Mouse (Mus musculus) midbrain, embryonic 15.5 days (tissue): ENCODE measurements around the gene Cd99l2. TPM values are rescaled to one million over a fixed set of nuclear protein-coding genes. Genes with fewer than 3 reads are reported as not detected.

Experiments used
- ATAC-seq: fragments of 200-750 bp; cut with Nextera tagmentation; replicated peaks from 2 replicates; pipeline ENCODE4 v1.8.0; 2017; ENCODE audit warnings: moderate TSS enrichment
- H3K27ac ChIP-seq: fragments of 300-500 bp; sonication (generic); 2 replicates; pipeline ENCODE4 v1.5.1; 2015; ENCODE audit warnings: mild to moderate bottlenecking, inconsistent platforms
- H3K27me3 ChIP-seq: fragments of 300-500 bp; sonication (generic); replicated peaks from 2 replicates; pipeline ENCODE4 v1.6.1; 2015; ENCODE audit warnings: inconsistent platforms
- H3K36me3 ChIP-seq: fragments of 300-500 bp; sonication (generic); replicated peaks from 2 replicates; pipeline ENCODE4 v1.6.1; 2015; ENCODE audit warnings: inconsistent platforms
- H3K4me1 ChIP-seq: fragments of 300-500 bp; sonication (generic); 2 replicates; pipeline ENCODE4 v1.6.1; 2015; ENCODE audit warnings: inconsistent platforms
- H3K4me2 ChIP-seq: fragments of 300-500 bp; sonication (generic); 2 replicates; pipeline ENCODE4 v1.6.1; 2015; ENCODE audit warnings: inconsistent platforms, mild to moderate bottlenecking, moderate library complexity
- H3K4me3 ChIP-seq: fragments of 300-500 bp; sonication (generic); 2 replicates; pipeline ENCODE4 v1.5.1; 2015; ENCODE audit warnings: mild to moderate bottlenecking, inconsistent platforms
- H3K9ac ChIP-seq: fragments of 300-500 bp; sonication (generic); 2 replicates; pipeline ENCODE4 v1.6.1; 2015; ENCODE audit warnings: mild to moderate bottlenecking, inconsistent platforms
- H3K9me3 ChIP-seq: fragments of 300-500 bp; sonication (generic); 2 replicates; pipeline ENCODE4 v1.6.1; 2016; ENCODE audit warnings: inconsistent platforms
- WGBS: fragments of 180-500 bp; shearing (Covaris S2); methylation state at CpG from one replicate; pipeline ENCODE4 v1.1.7; 2015; ENCODE audit warnings: mixed read lengths; 5-methylcytosine and 5-hydroxymethylcytosine counted together
- polyA plus RNA-seq: library from polyadenylated mRNA; unstranded; fragments of >200 nt; fragmentation: Nextera tagmentation; extraction: Ambion mirVana; gene quantifications from 2 replicates; pipeline ENCODE4 v1.2.1, GENCODE M21; 2015

Cd99l2 gene
- 81.2 and 84.4 TPM in 2 replicates for polyA plus RNA-seq

- Histone ChIP-seq H3K27ac (peak within 1 kb of the TSS; percentile 91), H3K27me3 (no peaks in the 10 kb centered on the region), H3K9ac (peak within 1 kb of the TSS; percentile 58), H3K4me2 (peak within 1 kb of the TSS; percentile 66), H3K9me3 (no peaks in the 10 kb centered on the region), H3K36me3 (no peaks in the 10 kb centered on the region), H3K4me1 (peaks cover 10% of the 10 kb centered on the region), H3K4me3 (peak within 1 kb of the TSS; percentile 52)
- ATAC-seq = peak; percentile 95
- WGBS = 20% methylated on average over 21 of the region's 23 CpGs
Measured at GRCm38 (mm10) chrX:71492634-71493278, at the start of gene Cd99l2. Cd99l2 (minus strand) TSS chrX:71492849.

- WGBS = 84% methylated on average over 7 of the region's 7 CpGs
- H3K9ac ChIP-seq = no peak overlapping the region
- no peak for ATAC-seq
Measured at GRCm38 (mm10) chrX:71540821-71541510, 48.3 kb upstream of the Cd99l2 start.

DNA sequence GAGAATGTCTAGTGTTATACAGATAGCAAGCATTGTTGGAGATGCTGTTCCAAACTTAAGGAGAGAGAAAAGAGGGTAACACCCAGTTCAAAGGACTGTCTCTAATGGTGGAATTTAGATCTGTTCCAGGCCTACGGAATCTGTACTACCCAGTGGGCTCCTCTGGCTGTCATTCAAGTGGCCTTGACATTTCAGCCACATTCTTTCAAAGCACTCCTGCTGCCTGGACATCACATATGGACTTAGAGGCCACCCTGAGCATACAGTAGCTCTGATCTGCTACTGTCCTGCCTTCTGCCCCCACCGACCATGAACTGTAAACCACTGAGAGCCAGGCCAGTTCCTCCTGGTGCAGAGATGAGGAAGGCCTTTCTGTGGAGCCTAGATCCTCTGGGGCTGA lies 45.1 kb upstream of the Cd99l2 start:
- H3K9ac ChIP-seq = no peak overlapping the region
- no peaks in the 10 kb centered on the region for H3K4me1 ChIP-seq
- H3K27ac ChIP-seq = no peak overlapping the region
- 69% methylated on average over 2 of the region's 2 CpGs for WGBS
- ATAC-seq = no peak
- H3K4me2 ChIP-seq = no peak overlapping the region
- no peaks in the 10 kb centered on the region for H3K36me3 ChIP-seq
- H3K27me3 ChIP-seq = no peaks in the 10 kb centered on the region
- no peaks in the 10 kb centered on the region for H3K9me3 ChIP-seq
- H3K4me3 ChIP-seq = no peak overlapping the region

More at GRCm38 (mm10) chrX:71540821-71541510, 48.3 kb upstream of the Cd99l2 start:
- Histone ChIP-seq H3K4me2 (no peak overlapping the region), H3K27ac (no peak overlapping the region), H3K4me1 (no peaks in the 10 kb centered on the region), H3K4me3 (no peak overlapping the region), H3K9me3 (no peaks in the 10 kb centered on the region), H3K27me3 (no peaks in the 10 kb centered on the region), H3K36me3 (no peaks in the 10 kb centered on the region)

DNA sequence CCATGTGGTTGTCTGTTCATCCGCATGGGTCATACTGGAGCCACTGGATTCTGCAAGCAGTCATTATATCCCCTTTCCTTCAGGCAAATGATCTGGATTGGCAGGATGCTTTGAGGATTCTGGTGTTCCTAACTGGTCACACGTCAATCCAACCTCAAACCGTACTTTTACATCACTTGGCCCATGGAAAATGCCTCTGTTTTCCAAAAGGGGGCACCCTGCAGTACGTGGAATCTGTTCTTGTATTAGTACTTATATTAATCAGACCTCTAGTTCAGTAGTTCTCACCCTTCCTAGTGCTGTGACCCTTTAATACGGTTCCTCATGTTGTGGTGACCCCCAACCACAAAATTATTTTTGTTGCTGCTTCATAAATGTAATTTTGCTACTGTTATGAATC lies 41.5 kb upstream of the Cd99l2 start:
- H3K4me1 ChIP-seq = no peaks in the 10 kb centered on the region
- ATAC-seq = no peak
- H3K27ac ChIP-seq = no peak overlapping the region
- no peaks in the 10 kb centered on the region for H3K27me3 ChIP-seq
- no peaks in the 10 kb centered on the region for H3K36me3 ChIP-seq
- no peak overlapping the region for H3K9ac ChIP-seq
- 87% methylated on average over 5 of the region's 5 CpGs for WGBS
- H3K4me3 ChIP-seq = no peak overlapping the region
- H3K9me3 ChIP-seq = no peaks in the 10 kb centered on the region
- H3K4me2 ChIP-seq = no peak overlapping the region

- WGBS = 66% methylated on average over 3 of the region's 3 CpGs
- Histone ChIP-seq H3K4me3 (no peak overlapping the region), H3K4me1 (0 out of 2 replicates have a peak, but pooled peaks cover 3% of the 10 kb centered on the region), H3K27ac (no peak overlapping the region), H3K36me3 (no peaks in the 10 kb centered on the region), H3K27me3 (no peaks in the 10 kb centered on the region), H3K4me2 (no peak overlapping the region), H3K9me3 (no peaks in the 10 kb centered on the region), H3K9ac (no peak overlapping the region)
- ATAC-seq = no peak
Measured at GRCm38 (mm10) chrX:71532635-71533034, 40.0 kb upstream of the Cd99l2 start.

DNA sequence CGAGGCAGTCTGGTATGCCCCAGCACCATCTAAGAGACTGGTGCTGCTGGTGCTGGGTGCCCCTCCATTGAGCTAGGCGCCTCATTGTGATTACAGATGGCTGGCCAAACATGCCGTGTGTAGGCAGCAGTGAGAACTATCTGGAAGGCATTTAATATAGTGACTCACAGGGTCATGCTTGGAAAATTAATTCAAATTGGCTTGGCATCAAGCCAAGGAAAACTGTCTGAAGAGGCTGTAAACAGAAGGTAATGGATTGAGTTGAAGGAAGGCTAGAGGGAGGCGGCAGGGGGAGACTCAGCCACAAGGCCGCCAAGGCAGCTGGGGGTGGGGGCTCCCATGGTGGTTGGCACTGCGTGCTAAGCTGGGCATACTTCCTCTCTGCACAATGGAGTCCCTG lies 36.0 kb upstream of the Cd99l2 start:
- Histone ChIP-seq H3K36me3 (no peaks in the 10 kb centered on the region), H3K4me2 (no peak overlapping the region), H3K27me3 (no peaks in the 10 kb centered on the region), H3K9me3 (no peaks in the 10 kb centered on the region), H3K4me1 (0 out of 2 replicates have a peak, but pooled peaks cover 3% of the 10 kb centered on the region), H3K27ac (peak overlapping the region; percentile 51; the same call in 1 of the 2 replicates), H3K4me3 (no peak overlapping the region), H3K9ac (no peak overlapping the region)
- ATAC-seq = peak; percentile 93
- WGBS = 50% methylated on average over 6 of the region's 6 CpGs

- Histone ChIP-seq H3K36me3 (no peaks in the 10 kb centered on the region), H3K27me3 (no peaks in the 10 kb centered on the region), H3K4me1 (0 out of 2 replicates have a peak, but pooled peaks cover 3% of the 10 kb centered on the region), H3K9ac (no peak overlapping the region), H3K27ac (no peak overlapping the region), H3K9me3 (no peaks in the 10 kb centered on the region), H3K4me2 (no peak overlapping the region), H3K4me3 (no peak overlapping the region)
- ATAC-seq = peak; percentile 55; the same call in 1 of the 2 replicates
- WGBS = 53% methylated on average over 3 of the region's 3 CpGs
Measured at GRCm38 (mm10) chrX:71528150-71528549, 35.5 kb upstream of the Cd99l2 start.

DNA sequence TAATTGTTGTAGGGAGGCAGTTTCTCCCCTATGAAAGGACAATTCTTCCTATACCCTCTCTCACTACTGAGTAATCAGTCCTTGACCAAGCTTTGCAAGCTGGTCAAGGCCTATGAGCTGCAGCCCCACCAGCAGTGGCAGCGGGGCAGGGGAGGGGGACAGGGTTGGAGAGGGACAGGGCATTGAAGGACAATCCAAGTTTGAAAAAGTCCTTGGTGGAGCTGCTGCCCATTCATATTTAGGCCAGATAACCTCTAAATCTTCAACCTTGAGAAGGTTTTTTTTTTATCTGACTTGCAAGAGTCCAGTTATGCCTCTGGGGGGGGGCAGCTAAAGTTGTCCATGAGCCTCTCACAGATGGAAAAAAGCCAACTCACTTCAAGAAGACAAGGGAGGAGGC lies 34.8 kb upstream of the Cd99l2 start:
- no peak overlapping the region for H3K4me3 ChIP-seq
- WGBS = 71% methylated on average over 1 of the region's 1 CpGs

GRCm38 (mm10) chrX:71525593-71526299 lies 33.1 kb upstream of the Cd99l2 start:
- WGBS = 75% methylated on average over 3 of the region's 3 CpGs
- no peaks in the 10 kb centered on the region for H3K36me3 ChIP-seq
- H3K27ac ChIP-seq = no peak overlapping the region
- H3K9me3 ChIP-seq = no peaks in the 10 kb centered on the region
- no peaks in the 10 kb centered on the region for H3K27me3 ChIP-seq
- no peak for ATAC-seq
- no peak overlapping the region for H3K4me3 ChIP-seq
- 0 out of 2 replicates have a peak, but pooled peaks cover 3% of the 10 kb centered on the region for H3K4me1 ChIP-seq
- H3K9ac ChIP-seq = no peak overlapping the region
- no peak overlapping the region for H3K4me2 ChIP-seq

More for the DNA sequence above, 34.8 kb upstream of the Cd99l2 start:
- H3K27ac ChIP-seq = no peak overlapping the region
- H3K9me3 ChIP-seq = no peaks in the 10 kb centered on the region
- no peak overlapping the region for H3K9ac ChIP-seq
- ATAC-seq = no peak
- H3K4me1 ChIP-seq = 0 out of 2 replicates have a peak, but pooled peaks cover 3% of the 10 kb centered on the region
- no peak overlapping the region for H3K4me2 ChIP-seq
- H3K36me3 ChIP-seq = no peaks in the 10 kb centered on the region
- no peaks in the 10 kb centered on the region for H3K27me3 ChIP-seq

GRCm38 (mm10) chrX:71524310-71524709 lies 31.7 kb upstream of the Cd99l2 start:
- H3K27me3 ChIP-seq = no peaks in the 10 kb centered on the region
- H3K9me3 ChIP-seq = no peaks in the 10 kb centered on the region
- H3K36me3 ChIP-seq = no peaks in the 10 kb centered on the region
- H3K9ac ChIP-seq = no peak overlapping the region
- H3K4me2 ChIP-seq = no peak overlapping the region
- H3K27ac ChIP-seq = no peak overlapping the region
- H3K4me3 ChIP-seq = no peak overlapping the region
- 71% methylated on average over 2 of the region's 2 CpGs for WGBS
- no peak for ATAC-seq
- 0 out of 2 replicates have a peak, but pooled peaks cover 3% of the 10 kb centered on the region for H3K4me1 ChIP-seq

- no peak overlapping the region for H3K9ac ChIP-seq
- H3K27me3 ChIP-seq = no peaks in the 10 kb centered on the region
- H3K27ac ChIP-seq = no peak overlapping the region
- H3K9me3 ChIP-seq = no peaks in the 10 kb centered on the region
- WGBS = 88% methylated on average over 3 of the region's 3 CpGs
- no peaks in the 10 kb centered on the region for H3K4me1 ChIP-seq
- no peak overlapping the region for H3K4me2 ChIP-seq
- no peak overlapping the region for H3K4me3 ChIP-seq
- no peaks in the 10 kb centered on the region for H3K36me3 ChIP-seq
- no peak for ATAC-seq
Measured at GRCm38 (mm10) chrX:71522889-71523288, 30.2 kb upstream of the Cd99l2 start.

DNA sequence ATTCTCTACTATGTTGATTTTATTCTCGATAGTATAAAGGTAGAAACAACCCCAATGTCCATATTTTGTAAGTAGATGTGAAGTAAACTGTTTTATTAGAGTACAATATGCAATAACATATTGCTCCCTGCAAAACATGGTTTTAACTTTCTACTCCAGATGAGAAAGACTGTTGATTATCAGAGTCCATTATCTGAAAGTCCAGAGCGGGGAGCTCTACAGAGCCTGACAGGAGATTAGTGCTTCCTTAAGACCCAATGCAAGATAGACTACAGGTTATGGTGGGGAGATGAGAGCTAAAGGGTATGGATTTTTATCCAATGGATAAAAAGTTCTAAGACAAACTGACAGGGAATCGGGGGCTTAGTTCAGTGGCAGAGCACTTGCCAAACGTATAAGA lies 26.6 kb upstream of the Cd99l2 start:
- no peak overlapping the region for H3K4me2 ChIP-seq
- no peaks in the 10 kb centered on the region for H3K36me3 ChIP-seq
- H3K27ac ChIP-seq = no peak overlapping the region
- no peaks in the 10 kb centered on the region for H3K27me3 ChIP-seq
- no peak overlapping the region for H3K4me3 ChIP-seq
- H3K9ac ChIP-seq = no peak overlapping the region
- H3K9me3 ChIP-seq = no peaks in the 10 kb centered on the region
- ATAC-seq = no peak
- WGBS = 85% methylated on average over 4 of the region's 4 CpGs
- H3K4me1 ChIP-seq = no peaks in the 10 kb centered on the region
